Mouse (Mus musculus) liver, embryonic 11.5 days (tissue): ENCODE data around the gene Fam89b. TPM values are rescaled to one million over a fixed set of nuclear protein-coding genes. Genes with fewer than 3 reads are reported as not detected.

ENCODE experiments used
- ATAC-seq: fragments of 200-750 bp; cut with Nextera tagmentation; replicated peaks from 2 replicates; pipeline ENCODE4 v1.8.0; 2017; ENCODE audit warnings: moderate number of reproducible peaks, mild to moderate bottlenecking, moderate TSS enrichment, moderate library complexity; ENCODE audit not compliant: low FRiP score
- DNase-seq: peaks from one replicate; pipeline ENCODE4 v3.0.0-alpha.2; 2017; ENCODE audit warnings: low spot score
- H3K27ac ChIP-seq: fragments of 300-500 bp; sonication (generic); 2 replicates; pipeline ENCODE4 v1.5.1; 2014; ENCODE audit warnings: mild to moderate bottlenecking, low read depth, low read length, control low read depth
- H3K27me3 ChIP-seq: fragments of 300-500 bp; sonication (generic); replicated peaks from 2 replicates; pipeline ENCODE4 v1.6.1; 2014; ENCODE audit warnings: low read length, mixed read lengths; ENCODE audit not compliant: control insufficient read depth, insufficient read depth
- H3K36me3 ChIP-seq: fragments of 300-500 bp; sonication (generic); 2 replicates; pipeline ENCODE4 v1.6.1; 2014; ENCODE audit warnings: mild to moderate bottlenecking, low read length, moderate library complexity, mixed read lengths; ENCODE audit not compliant: control insufficient read depth, insufficient read depth
- H3K4me1 ChIP-seq: fragments of 300-500 bp; sonication (generic); replicated peaks from 2 replicates; pipeline ENCODE4 v1.6.1; 2014; ENCODE audit warnings: low read length, mixed read lengths; ENCODE audit not compliant: control insufficient read depth, insufficient read depth
- H3K4me2 ChIP-seq: fragments of 300-500 bp; sonication (generic); 2 replicates; pipeline ENCODE4 v1.6.1; 2014; ENCODE audit warnings: mild to moderate bottlenecking, control low read depth, moderate library complexity
- H3K4me3 ChIP-seq: fragments of 300-500 bp; sonication (generic); 2 replicates; pipeline ENCODE4 v1.5.1; 2014; ENCODE audit warnings: low read depth, low read length, control low read depth
- H3K9ac ChIP-seq: fragments of 300-500 bp; sonication (generic); 2 replicates; pipeline ENCODE4 v1.6.1; 2014; ENCODE audit warnings: low read depth, low read length, control low read depth
- H3K9me3 ChIP-seq: fragments of 300-500 bp; sonication (generic); 2 replicates; pipeline ENCODE4 v1.6.1; 2016; ENCODE audit warnings: low read length, inconsistent platforms, mixed read lengths; ENCODE audit not compliant: control insufficient read depth
- WGBS: fragments of 180-500 bp; shearing (Covaris S2); extraction: QIAGEN DNeasy Blood & Tissue Kit; methylation state at CpG from one replicate; pipeline ENCODE4 v1.1.7; 2014; 5-methylcytosine and 5-hydroxymethylcytosine counted together
- polyA plus RNA-seq: library from polyadenylated mRNA; unstranded; fragments of >200 nt; fragmentation: Nextera tagmentation; extraction: Ambion mirVana; gene quantifications from 2 replicates; pipeline ENCODE4 v1.2.1, GENCODE M21; 2014

Fam89b gene
- polyA plus RNA-seq, 1 experiment from 2014 or later = 47.5 TPM

DNA sequence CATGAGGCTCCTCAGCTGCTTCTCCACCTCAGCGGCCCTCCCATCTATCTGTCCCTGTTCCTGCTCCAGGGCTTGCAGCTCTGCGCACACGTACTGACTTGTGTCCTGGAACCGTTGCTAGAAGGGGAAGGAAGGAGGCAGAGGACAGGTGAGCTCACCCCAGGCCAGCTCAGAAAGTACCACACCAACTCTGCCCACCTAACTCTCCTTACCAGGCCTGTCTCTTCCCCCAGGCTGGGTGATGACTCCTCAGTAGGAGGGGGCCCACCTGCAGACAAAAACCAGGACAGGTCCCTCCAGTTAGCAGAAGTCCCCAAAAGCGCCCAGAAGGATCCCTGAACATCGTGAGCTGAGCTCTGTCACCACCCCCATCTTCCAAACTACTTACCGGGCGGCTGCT is 18.9 kb downstream of the Fam89b start:
- WGBS = 88% methylated on average over 8 of the region's 8 CpGs
- ATAC-seq (no peak), DNase-seq (no peak)
- Histone ChIP-seq H3K4me3 (no peak overlapping the region), H3K36me3 (peaks cover 48% of the 10 kb centered on the region), H3K27me3 (no peaks in the 10 kb centered on the region), H3K4me1 (peaks cover 15% of the 10 kb centered on the region), H3K4me2 (no peak overlapping the region), H3K9ac (no peak overlapping the region), H3K27ac (no peak overlapping the region), H3K9me3 (no peaks in the 10 kb centered on the region)

DNA sequence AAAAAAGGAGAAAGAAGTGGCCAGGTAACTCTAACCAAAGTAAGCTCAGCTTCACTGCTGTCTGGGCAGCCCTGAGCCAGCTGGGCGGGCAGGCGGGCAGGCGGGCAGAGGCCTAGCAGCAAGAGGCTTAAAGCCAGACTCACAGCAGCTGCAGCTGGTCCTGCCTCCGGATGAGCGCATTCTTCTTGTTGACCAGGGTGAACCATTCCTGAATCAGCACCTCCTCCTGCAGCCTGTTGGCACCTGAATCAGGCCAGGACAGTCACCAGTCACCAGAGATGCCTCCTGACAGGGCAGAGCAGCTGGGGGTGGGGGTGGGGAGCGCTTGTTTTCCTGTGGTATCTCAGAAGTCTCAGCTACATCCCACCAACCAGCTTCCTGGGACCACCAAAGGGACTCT is 19.4 kb downstream of the Fam89b start:
- H3K36me3 ChIP-seq = peaks cover 46% of the 10 kb centered on the region
- no peak for ATAC-seq
- H3K4me3 ChIP-seq = no peak overlapping the region
- no peaks in the 10 kb centered on the region for H3K9me3 ChIP-seq
- 94% methylated on average over 6 of the region's 6 CpGs for WGBS
- no peak overlapping the region for H3K9ac ChIP-seq
- no peak overlapping the region for H3K4me2 ChIP-seq
- no peak overlapping the region for H3K27ac ChIP-seq
- no peak for DNase-seq
- H3K4me1 ChIP-seq = peaks cover 19% of the 10 kb centered on the region
- H3K27me3 ChIP-seq = no peaks in the 10 kb centered on the region

DNA sequence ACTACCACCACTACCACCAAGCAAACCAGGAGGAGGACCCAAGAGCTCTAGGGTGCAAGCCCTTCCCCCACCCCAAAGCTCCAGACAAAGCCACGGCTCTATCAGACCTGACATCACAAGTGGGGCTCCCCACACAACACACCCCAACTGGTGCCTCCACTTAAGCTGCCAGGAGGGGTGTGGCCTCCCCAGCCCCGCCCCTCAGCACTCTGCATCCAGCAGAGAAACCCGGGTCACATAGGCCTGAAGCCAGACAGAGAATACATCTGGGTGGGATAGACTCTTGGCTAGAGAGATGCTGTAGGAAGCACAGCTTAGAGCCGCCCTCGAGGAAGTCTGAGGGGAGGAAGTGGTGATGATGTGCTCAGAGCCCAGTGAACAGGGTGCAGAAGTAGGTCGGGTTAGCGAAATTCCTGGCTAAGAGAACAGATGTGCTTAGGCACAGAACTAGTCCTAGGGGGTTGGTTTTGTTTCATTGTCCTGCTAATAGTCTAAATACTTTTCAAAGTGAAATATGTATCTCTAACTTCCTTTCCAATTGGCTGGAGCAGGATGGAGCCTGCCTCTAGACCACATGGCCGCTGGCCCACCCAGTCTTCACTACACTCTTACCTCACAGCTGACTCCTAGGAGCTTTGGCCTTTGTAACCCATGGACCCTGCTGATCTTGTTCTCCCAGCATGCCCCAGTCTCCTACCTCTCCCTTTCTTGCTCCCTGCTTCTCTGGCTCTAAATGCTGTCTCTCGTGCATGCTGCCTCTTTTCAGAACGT is 24.5 kb downstream of the Fam89b start:
- H3K27me3 ChIP-seq = no peaks in the 10 kb centered on the region
- WGBS = 46% methylated on average over 10 of the region's 10 CpGs
- peaks cover 16% of the 10 kb centered on the region for H3K4me1 ChIP-seq
- no peak overlapping the region for H3K4me3 ChIP-seq
- H3K36me3 ChIP-seq = peaks cover 50% of the 10 kb centered on the region
- ATAC-seq = peak; percentile 78
- H3K27ac ChIP-seq = peak overlapping the region; percentile 40; the same call in 1 of the 2 replicates
- no peak for DNase-seq
- H3K4me2 ChIP-seq = no peak overlapping the region; the same call in 1 of the 2 replicates
- no peaks in the 10 kb centered on the region for H3K9me3 ChIP-seq
- H3K9ac ChIP-seq = 0 out of 2 replicates have a peak overlapping the region, but pooled peaks have one; percentile 28

DNA sequence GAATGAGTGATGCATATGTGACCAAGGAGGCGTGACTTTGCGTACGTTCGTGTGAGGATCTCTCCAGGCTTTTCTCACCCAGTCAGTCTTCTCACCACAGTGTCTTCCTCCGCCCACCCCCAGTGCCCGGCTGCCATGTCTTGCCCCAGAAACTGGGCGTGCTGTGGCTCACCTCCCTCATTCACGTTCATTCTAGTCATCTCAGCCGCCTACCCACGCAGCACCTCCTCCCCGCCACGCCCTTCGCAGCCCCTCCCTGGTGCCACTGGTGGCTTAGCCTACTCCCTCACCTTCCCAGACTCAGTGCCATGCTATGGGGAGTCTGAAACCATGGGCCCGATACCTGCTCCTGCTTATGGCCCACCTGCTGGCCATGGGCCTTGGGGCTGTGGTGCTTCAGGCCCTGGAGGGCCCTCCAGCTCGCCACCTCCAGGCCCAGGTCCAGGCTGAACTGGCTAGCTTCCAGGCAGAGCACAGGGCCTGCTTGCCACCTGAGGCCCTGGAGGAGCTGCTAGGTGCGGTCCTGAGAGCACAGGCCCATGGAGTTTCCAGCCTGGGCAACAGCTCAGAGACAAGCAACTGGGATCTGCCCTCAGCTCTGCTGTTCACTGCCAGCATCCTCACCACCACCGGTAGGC is 25.2 kb downstream of the Fam89b start, which contains the start of gene Kcnk7:
Kcnk7 (plus strand) TSS at position 205 of the 638 bp plus-strand sequence.
- H3K9me3 ChIP-seq = no peaks in the 10 kb centered on the region
- H3K4me1 ChIP-seq = peaks cover 16% of the 10 kb centered on the region
- H3K27ac ChIP-seq = peak within 1 kb of the TSS; percentile 40; the same call in 1 of the 2 replicates
- H3K4me2 ChIP-seq = peak within 1 kb of the TSS; percentile 8; the same call in 1 of the 2 replicates
- WGBS = 64% methylated on average over 17 of the region's 17 CpGs
- H3K4me3 ChIP-seq = no peak within 1 kb of the TSS
- DNase-seq = no peak
- H3K9ac ChIP-seq = 0 out of 2 replicates have a peak within 1 kb of the TSS, but pooled peaks have one; percentile 28
- H3K27me3 ChIP-seq = no peaks in the 10 kb centered on the region
- H3K36me3 ChIP-seq = peaks cover 50% of the 10 kb centered on the region
- peak; percentile 40 for ATAC-seq

DNA sequence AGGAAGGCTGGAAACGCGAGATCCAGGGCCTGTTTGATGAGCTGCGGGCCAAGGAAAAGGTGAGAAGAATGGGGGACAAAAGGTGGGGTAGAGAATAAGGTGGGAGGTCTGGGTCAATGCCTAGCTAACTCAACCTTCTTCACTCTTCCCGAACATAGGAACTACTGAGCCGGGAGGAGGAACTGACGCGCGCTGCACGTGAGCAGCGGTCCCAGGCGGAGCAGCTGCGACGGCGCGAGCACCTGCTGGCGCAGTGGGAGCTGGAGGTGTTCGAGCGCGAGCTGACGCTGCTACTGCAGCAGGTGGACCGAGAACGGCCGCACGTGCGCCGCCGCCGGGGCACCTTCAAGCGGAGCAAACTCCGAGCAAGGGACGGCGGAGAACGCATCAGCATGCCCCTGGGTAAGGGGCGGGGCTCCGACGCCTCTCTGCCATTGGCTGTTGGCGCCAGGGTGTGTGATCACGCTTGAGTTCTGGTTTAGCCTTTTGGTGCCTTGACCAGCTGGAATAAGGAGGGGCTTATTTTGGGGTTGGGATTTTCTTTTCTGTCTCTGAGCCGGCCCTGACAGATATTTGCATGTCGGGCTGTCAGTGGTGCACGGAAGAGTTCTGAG is 33.5 kb downstream of the Fam89b start:
- Histone ChIP-seq H3K27ac (no peak overlapping the region), H3K9me3 (no peaks in the 10 kb centered on the region), H3K4me2 (0 out of 2 replicates have a peak overlapping the region, but pooled peaks have one; percentile 26), H3K4me1 (peaks cover 21% of the 10 kb centered on the region), H3K4me3 (no peak overlapping the region), H3K9ac (no peak overlapping the region), H3K27me3 (no peaks in the 10 kb centered on the region), H3K36me3 (peaks cover 44% of the 10 kb centered on the region)
- WGBS = 52% methylated on average over 41 of the region's 41 CpGs
- no peak for ATAC-seq
- DNase-seq = no peak

DNA sequence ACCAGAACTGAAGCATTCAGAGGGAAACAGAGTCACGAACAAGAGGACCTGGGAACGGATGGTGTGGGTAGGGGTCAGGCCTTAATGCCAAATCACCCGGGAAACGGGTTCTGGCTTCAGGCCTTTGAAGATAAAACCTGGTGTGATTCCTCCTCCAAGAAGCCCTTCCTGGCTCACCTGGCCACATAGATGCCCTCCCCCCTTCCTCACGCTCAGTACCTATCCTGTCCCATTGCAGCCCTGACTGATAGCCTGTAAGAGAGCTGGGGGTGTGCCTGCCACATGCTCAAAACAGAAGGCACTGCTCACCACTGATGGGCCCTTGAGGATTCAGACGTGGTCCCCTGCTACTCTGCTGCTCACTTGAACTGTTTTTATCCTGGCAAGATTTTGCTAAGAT is 35.7 kb downstream of the Fam89b start:
- no peak for DNase-seq
- Histone ChIP-seq H3K9ac (no peak overlapping the region), H3K9me3 (no peaks in the 10 kb centered on the region), H3K27ac (no peak overlapping the region), H3K4me1 (peaks cover 30% of the 10 kb centered on the region), H3K4me3 (no peak overlapping the region), H3K27me3 (no peaks in the 10 kb centered on the region), H3K4me2 (no peak overlapping the region), H3K36me3 (peaks cover 35% of the 10 kb centered on the region)
- no peak for ATAC-seq
- 91% methylated on average over 6 of the region's 6 CpGs for WGBS

DNA sequence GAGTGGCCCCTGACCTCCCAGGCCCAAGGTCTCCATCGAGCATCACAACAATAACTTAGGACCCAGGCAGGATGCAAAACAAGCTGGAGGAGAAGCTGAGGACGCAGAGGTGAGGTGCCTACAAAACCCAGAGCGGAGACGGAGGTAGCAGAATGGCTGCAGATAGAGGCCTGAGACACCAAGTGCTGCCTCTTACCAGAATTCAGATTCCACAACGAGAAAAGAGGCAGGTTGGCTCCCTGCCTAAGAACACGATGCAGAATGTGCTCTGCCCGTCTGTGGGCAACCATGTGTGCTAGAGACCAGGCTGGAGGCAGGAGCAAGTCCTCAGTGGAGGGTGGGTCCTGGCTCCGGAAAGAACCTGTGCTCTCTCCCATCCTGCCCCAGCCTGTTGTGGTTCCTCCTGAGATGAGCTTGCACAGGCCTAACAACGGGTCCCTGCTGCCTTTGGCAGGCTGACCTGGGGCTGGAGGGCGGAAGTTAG is 36.5 kb downstream of the Fam89b start:
- Histone ChIP-seq H3K36me3 (peaks cover 29% of the 10 kb centered on the region), H3K4me1 (peaks cover 32% of the 10 kb centered on the region), H3K4me3 (peak overlapping the region; percentile 96), H3K27ac (peak overlapping the region; percentile 28), H3K9ac (peak overlapping the region; percentile 91; the same call in 1 of the 2 replicates), H3K27me3 (no peaks in the 10 kb centered on the region), H3K4me2 (peak overlapping the region; percentile 99), H3K9me3 (no peaks in the 10 kb centered on the region)
- ATAC-seq (no peak), DNase-seq (no peak)
- WGBS = 68% methylated on average over 10 of the region's 10 CpGs

DNA sequence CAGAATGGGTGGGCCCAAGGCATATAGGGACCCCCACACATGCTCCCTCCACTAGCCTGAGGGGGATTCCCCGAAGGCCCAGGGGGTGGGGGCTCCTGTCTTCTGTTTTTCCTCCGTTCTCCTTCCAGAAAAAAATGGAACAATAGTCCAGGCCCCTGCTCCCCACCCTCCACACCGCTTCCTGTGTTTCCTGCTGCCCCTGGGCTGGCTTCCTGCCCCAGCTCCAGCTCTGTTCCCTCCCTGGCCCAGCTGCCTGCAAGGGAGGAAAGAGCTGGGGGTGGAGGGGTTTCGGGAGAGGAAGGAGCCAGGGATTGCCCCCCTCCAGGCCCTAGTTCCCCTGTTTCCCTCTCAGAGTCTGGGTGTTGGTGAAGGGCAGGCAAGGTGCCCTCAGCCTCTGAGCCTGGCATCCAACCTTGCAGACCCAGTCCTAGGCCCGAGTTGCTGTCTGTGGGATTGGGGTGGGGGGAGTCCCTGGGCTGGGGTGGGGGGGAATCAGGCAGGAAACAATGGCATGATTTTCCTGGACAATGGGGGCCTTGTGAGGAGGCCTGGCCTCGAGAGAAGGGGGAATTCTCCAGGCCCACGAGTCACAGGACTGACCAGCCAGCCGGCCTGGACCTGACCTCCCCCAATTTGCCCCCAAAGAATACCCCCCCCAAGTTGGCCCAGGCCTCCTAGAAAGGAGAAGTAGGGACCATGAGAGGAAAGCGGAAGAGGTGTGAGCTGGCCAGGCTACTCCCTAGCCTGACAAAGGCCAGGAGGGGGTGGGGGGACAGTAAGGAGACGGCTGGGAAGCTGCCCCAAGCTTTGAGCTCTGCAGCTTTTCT is 37.2 kb downstream of the Fam89b start:
- Histone ChIP-seq H3K4me3 (peak overlapping the region; percentile 96), H3K36me3 (peaks cover 24% of the 10 kb centered on the region), H3K27ac (peak overlapping the region; percentile 28), H3K9me3 (no peaks in the 10 kb centered on the region), H3K27me3 (no peaks in the 10 kb centered on the region), H3K9ac (peak overlapping the region; percentile 91; the same call in 1 of the 2 replicates), H3K4me2 (peak overlapping the region; percentile 99), H3K4me1 (peaks cover 39% of the 10 kb centered on the region)
- WGBS = 48% methylated on average over 10 of the region's 10 CpGs
- DNase-seq = no peak
- ATAC-seq = no peak
